Mouse (Mus musculus) brain, embryonic 14.5 days (tissue): ENCODE measurements around the gene Csmd2. TPM values are rescaled to one million over a fixed set of nuclear protein-coding genes. Genes with fewer than 3 reads are reported as not detected.

Experiments
- DNase-seq: peaks from one replicate; pipeline ENCODE4 v3.0.0-alpha.2; 2011; ENCODE audit warnings: low read depth
- CTCF ChIP-seq: fragments of 200-500 bp; IDR thresholded peaks from 2 replicates; pipeline ENCODE4 v1.5.1; 2012; ENCODE audit warnings: inconsistent platforms, mild to moderate bottlenecking, moderate library complexity, borderline replicate concordance; ENCODE audit not compliant: insufficient read depth, insufficient read length; ENCODE audit errors: extremely low read depth
- POLR2A ChIP-seq: fragments of 200-500 bp; IDR thresholded peaks from 2 replicates; pipeline ENCODE4 v1.6.1; 2012; ENCODE audit warnings: mild to moderate bottlenecking, inconsistent platforms, borderline replicate concordance; ENCODE audit not compliant: poor library complexity, insufficient read depth, insufficient read length, severe bottlenecking; ENCODE audit errors: extremely low read depth
- polyA plus RNA-seq: library from polyadenylated mRNA; depleted of rRNA; stranded (reverse); fragments of >200 nt; gene quantifications from 2 replicates; pipeline ENCODE4 v1.2.3, GENCODE M21; 2012

The Csmd2 gene
- polyA plus RNA-seq, 1 experiment = 31.8 TPM

DNA sequence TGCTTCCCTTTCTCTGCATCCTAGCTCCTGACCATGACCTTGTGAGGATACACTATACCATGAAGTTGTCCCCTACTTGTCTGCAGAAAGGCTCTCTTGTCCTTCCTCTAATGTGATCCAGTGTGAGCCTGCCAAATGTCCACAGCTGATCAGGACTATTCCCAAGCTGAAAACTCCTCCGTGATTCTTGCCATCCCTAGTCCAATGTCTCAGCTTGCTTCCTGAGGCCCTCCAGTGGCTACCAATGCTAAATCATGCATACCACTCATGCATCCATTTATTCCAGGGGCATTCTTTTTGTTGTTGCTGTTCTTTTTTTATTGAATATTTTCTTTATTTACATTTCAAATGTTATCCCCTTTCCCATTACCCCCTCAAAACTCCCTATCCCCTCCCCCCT is 251.5 kb downstream of the Csmd2 start:
- DNase-seq = peak; percentile 14
- TF ChIP-seq CTCF = peak; percentile 25; the same call in 1 of the 2 replicates
- no peak for TF ChIP-seq POLR2A

DNA sequence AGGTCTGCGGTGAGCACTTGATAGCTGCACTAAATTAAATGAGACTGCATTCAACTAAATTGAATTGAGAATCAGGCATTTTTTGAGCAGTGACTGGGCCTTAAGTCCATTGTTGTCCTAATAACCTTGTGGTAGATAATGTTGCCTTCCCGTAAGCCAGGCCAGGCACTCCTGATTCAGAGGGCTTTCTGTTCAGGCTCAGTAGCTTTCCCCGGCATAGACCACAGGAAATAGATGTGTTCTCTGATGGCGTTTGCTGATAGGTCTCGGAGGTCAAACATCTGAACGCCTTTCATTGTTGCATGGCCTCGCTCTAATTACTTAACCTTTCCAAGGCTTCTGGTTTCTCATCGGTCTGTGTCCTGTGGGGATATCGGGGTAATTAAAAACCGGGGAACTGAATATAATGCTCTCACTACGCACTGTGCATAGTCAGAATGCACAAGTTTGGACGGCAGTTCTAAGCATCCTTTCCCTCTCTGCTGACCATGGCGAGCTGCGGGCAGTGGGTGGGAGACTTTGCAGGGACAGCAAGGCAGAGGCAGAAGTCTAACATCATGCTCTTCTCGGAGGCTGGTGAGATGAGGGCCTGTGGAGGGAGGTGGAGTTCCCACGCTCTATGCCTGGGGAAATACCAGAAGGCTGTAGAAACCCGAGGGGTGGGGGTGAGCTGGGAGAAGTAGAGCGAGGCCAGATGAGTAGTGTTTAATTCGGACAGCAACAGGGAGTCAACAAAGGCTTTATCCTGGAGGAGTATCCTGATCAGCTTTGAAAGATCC is 253.6 kb downstream of the Csmd2 start:
- peak; percentile 39 for DNase-seq
- TF ChIP-seq CTCF (no peak), POLR2A (no peak)

GRCm38 (mm10) chr4:128241854-128242356 is 254.2 kb downstream of the Csmd2 start:
- no peak for TF ChIP-seq POLR2A
- no peak for TF ChIP-seq CTCF
- DNase-seq = peak; percentile 24

DNA sequence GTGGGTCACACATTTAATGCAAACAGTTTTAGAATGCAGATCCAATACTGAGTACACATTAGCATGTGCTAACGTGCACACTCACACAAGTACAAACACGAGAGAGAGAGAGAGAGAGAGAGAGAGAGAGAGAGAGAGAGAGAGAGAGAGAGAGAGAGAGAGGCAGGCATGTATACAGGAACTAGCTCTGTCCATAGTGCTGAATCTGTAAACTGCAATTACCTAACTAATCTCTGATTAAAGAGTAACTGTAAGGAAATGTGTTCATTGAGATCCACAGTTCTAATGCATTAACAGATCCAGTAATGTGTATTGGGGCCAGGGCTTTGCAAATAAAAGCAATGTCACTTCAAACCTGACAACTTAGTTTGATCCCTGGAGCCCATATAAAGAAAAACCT is 257.5 kb downstream of the Csmd2 start:
- no peak for TF ChIP-seq POLR2A
- no peak for TF ChIP-seq CTCF
- no peak for DNase-seq

DNA sequence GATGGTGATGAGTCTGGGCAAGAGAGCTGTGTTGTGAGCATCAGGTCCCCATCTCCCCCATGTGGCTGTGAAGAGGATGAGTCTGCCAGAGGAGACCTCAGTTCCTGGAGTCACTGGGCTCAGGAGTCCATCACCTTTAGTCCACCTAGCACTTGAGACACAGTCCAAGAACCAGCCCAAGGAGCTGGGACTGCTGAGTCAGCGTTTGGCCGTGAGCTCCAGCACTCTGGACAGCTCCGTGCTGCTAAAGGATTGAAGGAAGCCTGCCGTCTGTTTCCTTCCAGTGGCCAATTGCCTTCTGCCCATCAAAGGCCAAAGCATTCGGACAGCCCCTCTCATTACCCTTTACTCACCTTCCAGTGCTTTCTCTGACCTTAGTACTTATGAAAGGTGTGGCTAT is 261.0 kb downstream of the Csmd2 start:
- DNase-seq = peak; percentile 25

GRCm38 (mm10) chr4:128259211-128259610 is 271.6 kb downstream of the Csmd2 start:
- TF ChIP-seq POLR2A (no peak), CTCF (no peak)
- no peak for DNase-seq

More for the DNA sequence above, 261.0 kb downstream of the Csmd2 start:
- TF ChIP-seq POLR2A (no peak), CTCF (no peak)

- peak; percentile 40 for DNase-seq
Measured at GRCm38 (mm10) chr4:128260907-128261560, 273.4 kb downstream of the Csmd2 start, which contains the start of gene Hmgb4. Gene Hmgb4, minus strand, starts transcription at chr4:128260957.

GRCm38 (mm10) chr4:128264491-128264890 is 276.8 kb downstream of the Csmd2 start:
- no peak for TF ChIP-seq POLR2A
- no peak for TF ChIP-seq CTCF
- DNase-seq = no peak

More at GRCm38 (mm10) chr4:128260907-128261560, 273.4 kb downstream of the Csmd2 start, which contains the start of gene Hmgb4:
- TF ChIP-seq POLR2A = no peak
- TF ChIP-seq CTCF = no peak

GRCm38 (mm10) chr4:128265341-128265740 is 277.7 kb downstream of the Csmd2 start:
- no peak for TF ChIP-seq POLR2A
- TF ChIP-seq CTCF = no peak
- DNase-seq = no peak

DNA sequence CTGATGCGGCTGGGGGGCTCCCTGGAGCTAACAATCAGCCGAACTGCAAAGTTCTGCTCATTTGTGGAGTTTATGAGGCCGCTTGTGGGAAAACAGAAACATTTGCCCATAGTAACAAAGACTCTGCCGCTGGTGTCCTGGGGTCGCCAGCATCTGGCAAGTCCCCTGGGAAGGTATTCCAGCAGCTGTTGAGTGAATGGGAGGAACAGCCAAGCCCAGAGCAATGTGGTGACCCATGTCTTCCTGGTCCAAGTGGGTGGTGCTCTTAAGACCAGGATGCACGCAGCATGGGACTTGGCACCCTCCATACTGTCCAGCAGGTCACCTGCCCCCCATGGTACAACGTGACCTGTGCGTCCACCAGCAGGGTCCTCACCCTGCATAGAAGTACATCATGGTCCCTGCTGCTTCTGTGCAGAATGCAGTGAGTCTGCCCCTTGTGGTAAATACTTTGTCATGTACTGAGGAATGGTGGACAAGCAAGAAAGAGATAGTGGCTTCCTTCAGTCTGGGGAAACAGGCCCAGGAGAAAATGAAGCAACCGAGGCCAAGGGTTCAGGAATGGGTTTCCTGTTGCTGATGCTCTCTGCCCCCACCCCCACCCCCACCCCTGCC is 281.7 kb downstream of the Csmd2 start:
- no peak for DNase-seq
- TF ChIP-seq CTCF (no peak), POLR2A (no peak)

DNA sequence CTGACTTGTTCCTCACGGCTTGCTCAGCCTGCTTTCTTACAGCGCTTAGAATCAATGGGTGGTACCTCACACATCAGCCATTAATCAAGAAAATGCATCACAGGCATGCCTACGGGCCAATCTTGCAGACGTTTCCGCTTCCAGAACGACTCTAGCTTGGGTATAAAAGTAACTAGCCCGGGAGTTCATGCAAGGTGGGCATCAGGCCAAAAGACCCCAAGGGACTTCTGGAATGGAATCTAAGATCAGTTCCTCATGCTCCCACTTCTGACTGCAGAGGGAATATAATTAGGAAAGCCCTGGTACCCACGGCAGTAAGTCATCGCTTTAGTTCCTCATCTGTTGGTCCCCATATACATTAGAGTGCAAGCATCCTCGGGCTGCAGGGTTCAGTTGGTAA is 282.5 kb downstream of the Csmd2 start:
- no peak for TF ChIP-seq POLR2A
- peak; percentile 40 for DNase-seq

- DNase-seq = peak; percentile 78
- no peak for TF ChIP-seq CTCF
- TF ChIP-seq POLR2A = no peak
Measured at GRCm38 (mm10) chr4:128270931-128271330, 283.3 kb downstream of the Csmd2 start.

DNA sequence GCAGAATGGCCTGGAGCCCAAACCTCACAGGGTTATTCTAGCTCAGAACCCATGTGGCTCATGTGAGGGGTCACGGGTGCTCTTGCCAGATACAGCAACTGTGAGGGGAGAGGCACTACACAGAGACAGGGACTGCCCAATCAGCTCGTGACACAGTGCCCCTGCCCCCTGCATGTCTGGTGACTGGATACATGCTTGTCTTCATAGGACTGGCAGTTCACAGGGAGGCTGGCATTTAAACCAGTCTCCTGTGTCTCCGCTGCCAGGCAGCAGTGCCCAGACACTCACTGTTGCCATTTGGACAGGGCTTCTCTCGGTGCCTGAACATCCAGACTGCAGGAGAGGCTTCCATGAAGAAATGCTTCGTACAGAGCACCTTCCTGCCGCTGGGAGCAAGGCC is 284.8 kb downstream of the Csmd2 start:
- no peak for TF ChIP-seq POLR2A
- TF ChIP-seq CTCF = no peak
- DNase-seq = peak; percentile 18
